Mouse (Mus musculus) cerebellum, adult 9-10 months (tissue): ENCODE measurements around the gene Dusp6.

Experiments
- DNase-seq: peaks from one replicate; pipeline ENCODE4 v3.0.0; 2022

Gene Dusp6

GRCm38 (mm10) chr10:99246797-99247508 is 16.1 kb upstream of the Dusp6 start:
- no peak for DNase-seq

DNA sequence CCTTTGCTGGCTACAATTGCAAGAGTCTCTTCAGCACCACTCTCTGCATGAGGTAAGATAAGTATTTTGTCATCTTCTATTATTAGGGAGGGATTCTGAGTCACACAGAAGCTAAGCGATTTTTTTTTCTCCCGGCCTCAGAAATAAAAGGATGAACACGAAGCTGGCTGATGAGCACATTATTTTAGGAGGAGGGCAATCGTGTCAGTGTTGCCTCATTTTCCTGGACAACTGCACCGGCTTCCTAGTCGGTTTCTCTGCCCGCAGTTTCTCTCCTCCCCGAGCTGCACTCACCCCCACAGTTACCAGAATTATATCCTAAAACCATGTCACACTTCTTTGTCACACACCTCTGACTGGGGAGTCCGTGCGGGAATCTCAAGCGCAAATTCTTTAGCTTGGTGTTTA is 12.2 kb upstream of the Dusp6 start:
- DNase-seq = no peak

DNA sequence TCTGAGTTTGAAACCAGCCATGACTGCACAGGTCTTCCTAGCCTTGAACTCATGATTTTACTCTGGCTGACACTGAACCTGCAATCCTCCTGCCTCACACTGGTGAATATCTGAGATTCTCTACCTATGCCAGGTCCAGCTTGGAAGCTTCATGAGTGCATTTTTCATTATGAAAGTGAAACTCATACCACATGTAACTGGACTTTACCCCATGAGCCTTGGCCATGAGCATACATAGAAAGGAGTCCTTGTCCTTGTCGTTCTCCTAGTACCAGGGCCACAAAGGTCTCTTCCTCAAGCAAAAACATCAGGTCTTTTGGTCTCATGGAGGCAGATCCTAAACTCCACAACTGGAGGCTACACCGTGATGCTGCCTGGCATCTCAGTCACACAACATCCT is 9.6 kb upstream of the Dusp6 start:
- no peak for DNase-seq

- no peak for DNase-seq
Measured at GRCm38 (mm10) chr10:99255830-99256570, 7.0 kb upstream of the Dusp6 start.

DNA sequence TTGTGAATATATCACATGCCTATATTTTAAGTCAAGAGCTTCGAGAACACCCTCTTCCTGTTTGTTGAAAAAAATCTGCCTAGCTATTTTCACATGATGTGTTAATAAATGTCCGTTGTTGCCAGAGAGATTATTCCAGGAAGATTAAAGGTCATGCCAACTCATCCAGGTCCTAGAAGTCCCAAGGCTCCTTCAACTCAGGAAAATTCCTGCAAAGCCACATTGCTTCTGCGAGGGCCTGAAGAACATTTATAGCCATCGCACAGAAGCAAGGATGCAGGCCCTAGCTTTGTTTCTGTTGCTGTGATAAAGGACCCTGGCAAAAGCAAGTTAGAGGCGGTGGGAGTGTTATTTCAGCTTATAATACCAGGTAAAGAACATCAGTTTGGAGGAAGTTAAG is 5.5 kb upstream of the Dusp6 start:
- DNase-seq = no peak

GRCm38 (mm10) chr10:99259840-99260239 is 3.2 kb upstream of the Dusp6 start:
- DNase-seq = no peak

DNA sequence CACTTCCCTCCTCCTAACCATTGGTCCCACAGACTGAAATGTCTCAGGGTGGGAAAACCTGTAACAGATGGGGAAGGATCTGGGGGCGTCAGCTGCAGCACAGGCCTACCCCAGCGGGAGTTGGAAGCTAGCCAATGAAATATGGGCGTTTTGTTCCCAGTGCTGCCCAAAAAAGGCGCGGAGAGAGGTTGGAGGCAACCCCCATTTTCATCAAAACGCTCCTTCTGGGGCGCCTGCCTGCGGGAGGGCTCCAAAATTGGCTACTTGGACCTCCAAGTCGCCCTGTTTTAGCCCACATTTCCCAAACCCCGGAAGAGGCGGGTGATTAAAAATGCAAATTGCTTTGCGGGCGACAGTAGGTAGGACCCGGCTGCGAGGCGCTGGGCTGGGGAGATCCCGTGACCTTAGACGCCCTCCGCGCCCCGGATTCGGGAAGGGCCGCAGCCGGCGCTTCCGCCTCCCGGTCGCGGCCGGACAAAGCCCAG is 1.8 kb upstream of the Dusp6 start:
- DNase-seq = peak; percentile 86

DNA sequence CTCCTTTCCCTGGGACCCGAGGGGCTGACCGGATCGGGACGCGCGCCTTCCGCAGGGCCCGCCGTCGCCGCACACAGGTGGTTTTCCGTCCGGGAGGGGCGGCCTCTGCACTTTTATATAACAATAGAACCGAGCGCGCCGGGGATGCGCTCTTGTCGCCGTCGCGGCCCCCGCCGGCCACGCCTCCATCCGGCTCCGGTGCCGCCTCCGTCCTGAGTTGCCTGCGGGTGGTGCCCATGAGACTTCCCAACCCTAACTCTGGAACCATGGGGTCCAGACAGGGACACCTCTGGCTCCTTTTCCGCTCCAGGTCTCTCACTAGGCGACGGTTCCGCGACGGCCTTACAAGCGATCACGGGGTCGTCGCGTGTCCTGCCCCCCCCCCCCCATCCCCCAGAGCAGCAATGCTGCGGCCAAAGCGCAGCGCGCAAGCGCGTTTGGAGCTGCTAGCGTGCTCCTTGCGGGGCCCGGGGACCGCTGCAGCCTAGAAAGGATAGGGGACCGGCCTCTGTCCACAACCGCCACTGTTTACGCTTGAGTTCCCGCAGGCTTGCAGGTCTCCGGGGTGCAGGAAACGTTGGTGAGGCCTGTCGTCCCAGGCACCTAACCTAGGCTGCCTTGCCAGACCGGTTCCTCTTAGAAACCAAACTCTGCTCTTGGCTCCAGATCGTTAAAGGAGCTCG is 1.3 kb upstream of the Dusp6 start:
- peak; percentile 84 for DNase-seq

- DNase-seq = peak; percentile 36
Measured at GRCm38 (mm10) chr10:99262319-99262866, 638 bp upstream of the Dusp6 start.

DNA sequence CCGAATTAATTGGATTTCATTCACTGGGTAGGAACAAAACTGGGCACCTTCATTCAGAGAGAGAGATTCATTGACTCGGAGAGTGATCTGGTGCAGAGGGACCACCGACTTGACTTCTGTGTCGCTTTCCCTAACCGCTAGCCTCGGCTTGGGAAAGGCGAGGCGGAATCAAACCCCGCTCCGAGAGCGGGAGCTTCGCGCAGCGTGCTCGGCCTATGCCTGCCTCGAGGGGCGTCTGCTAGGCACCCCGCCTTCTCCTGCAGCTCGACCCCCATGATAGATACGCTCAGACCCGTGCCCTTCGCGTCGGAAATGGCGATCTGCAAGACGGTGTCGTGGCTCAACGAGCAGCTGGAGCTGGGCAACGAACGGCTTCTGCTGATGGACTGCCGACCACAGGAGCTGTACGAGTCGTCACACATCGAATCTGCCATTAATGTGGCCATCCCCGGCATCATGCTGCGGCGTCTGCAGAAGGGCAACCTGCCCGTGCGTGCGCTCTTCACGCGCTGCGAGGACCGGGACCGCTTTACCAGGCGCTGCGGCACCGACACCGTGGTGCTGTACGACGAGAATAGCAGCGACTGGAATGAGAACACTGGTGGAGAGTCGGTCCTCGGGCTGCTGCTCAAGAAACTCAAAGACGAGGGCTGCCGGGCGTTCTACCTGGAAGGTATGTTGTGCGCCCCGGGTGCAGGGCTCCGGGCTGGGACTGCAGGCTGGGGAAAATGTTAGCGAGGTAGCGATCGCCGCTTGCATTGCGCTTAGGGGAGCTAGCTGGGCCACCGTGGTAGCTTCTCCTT is 589 bp downstream of the Dusp6 start:
- peak; percentile 53 for DNase-seq

DNA sequence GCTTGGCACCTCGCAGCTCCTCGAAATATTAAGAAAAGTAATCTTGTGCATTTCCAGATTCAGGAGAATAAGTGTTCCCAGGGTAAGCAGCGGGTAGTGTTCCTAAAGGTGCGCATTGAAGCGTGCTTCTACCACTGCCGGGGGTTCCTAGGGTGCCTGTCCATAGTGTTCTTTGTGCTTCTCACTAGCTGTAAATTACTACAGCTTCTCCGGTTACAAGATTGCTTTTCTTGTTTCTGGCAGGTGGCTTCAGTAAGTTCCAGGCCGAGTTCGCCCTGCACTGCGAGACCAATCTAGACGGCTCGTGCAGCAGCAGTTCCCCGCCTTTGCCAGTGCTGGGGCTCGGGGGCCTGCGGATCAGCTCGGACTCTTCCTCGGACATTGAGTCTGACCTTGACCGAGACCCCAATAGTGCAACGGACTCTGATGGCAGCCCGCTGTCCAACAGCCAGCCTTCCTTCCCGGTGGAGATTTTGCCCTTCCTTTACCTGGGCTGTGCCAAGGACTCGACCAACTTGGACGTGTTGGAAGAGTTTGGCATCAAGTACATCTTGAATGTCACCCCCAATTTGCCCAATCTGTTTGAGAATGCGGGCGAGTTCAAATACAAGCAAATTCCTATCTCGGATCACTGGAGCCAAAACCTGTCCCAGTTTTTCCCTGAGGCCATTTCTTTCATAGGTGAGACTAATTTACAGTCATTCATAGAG is 1.4 kb downstream of the Dusp6 start:
- DNase-seq = peak; percentile 26

- no peak for DNase-seq
Measured at GRCm38 (mm10) chr10:99265011-99265694, 2.1 kb downstream of the Dusp6 start.

GRCm38 (mm10) chr10:99266025-99266424 is 3.0 kb downstream of the Dusp6 start:
- DNase-seq = no peak

- DNase-seq = no peak
Measured at GRCm38 (mm10) chr10:99267621-99268020, 4.6 kb downstream of the Dusp6 start.

DNA sequence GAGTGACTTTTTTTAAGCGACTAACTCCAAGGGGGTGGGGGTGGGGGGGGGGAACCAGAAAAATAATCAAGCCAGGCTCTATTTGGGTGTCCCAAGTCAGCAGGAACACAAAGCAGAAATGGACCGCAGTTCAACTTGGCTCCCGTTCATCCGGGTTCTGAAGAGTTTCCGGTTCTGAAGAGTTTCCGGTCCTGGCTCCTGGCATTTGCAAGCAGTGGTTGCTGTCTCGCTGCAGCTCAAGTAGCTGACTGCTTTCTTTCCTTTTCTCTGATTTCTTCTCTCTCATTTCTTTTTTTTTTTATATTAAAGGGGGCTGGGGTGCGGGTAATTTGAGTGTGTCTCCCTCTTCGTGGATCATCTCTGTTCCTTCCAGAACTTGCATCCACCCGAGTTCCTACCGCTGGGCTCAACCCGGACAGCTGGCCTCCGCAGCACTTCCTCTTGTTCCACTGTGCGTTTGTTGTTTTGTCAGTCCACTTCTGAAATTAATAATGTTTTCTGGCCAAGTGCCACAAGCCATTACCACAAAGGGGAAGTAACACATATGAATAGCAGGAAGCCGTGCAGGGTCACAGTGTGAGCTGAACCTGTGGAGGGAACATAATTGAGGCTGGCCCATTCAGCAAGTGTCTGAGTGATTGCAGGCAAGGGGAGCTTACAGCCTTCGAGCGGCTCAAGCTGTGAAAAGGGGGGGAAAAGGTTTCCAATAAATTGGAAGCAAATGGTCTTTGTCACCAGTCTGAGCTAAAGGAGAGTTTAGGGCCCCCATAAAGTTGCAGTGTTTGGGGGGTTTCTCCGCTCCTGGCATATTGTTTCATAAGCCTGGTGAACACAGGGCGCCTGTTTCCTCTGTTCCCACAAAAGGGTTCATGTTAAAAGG is 5.6 kb downstream of the Dusp6 start:
- no peak for DNase-seq

DNA sequence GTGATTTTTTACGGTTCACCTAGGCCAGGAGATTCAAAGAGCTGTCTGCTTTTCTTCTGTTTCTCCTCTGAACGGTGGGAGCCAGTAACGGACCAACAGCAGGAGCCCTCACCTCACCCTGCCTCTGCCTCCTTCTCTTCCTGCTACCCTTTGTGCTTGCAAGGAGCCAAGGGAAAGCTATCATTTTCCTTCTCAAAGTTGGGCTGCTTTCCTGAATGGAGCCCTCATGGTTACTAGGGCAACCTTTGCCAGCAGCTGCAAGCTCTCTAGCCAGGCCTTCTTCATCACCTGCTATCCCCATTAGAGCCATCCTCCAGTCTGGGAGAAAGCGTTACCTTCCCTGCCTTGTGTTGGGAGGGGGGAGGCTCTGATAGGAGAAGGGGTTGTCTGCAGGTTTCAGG is 6.3 kb downstream of the Dusp6 start:
- DNase-seq = no peak

GRCm38 (mm10) chr10:99269704-99270103 is 6.7 kb downstream of the Dusp6 start:
- no peak for DNase-seq

- DNase-seq = no peak
Measured at GRCm38 (mm10) chr10:99270406-99270805, 7.4 kb downstream of the Dusp6 start.

GRCm38 (mm10) chr10:99271016-99271415 is 8.0 kb downstream of the Dusp6 start:
- DNase-seq = no peak

DNA sequence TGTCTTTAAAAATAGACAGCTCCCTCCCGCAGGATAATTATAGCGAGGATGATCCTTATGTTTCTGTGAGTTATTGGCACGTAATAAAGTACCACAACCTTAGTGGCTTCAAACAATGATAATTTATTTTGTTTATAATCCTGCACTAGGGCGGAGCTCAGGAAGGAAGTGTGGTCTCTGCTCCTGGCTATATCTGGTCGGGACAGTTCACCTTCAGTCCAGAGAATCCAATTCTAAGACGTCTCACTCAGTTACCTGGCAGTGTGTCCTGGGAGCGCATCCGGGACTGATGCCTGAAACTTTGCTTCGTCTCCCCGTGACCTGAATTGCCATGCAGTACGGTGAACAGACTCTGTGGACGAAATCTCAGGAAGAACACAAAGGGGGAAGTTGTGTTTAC is 10.0 kb downstream of the Dusp6 start:
- no peak for DNase-seq
